Mouse (Mus musculus): ENCODE measurements around the gene Npr1.

Npr1 gene

GRCm38 (mm10) chr3:90437131-90437530 is 28.5 kb downstream of the Npr1 start:
- DNase-seq (ENCODE audit: low spot score in 2 of 2): no peak

GRCm38 (mm10) chr3:90434073-90434730 is 31.5 kb downstream of the Npr1 start:
- no peak for DNase-seq (ENCODE audit: low spot score in 2 of 2)

GRCm38 (mm10) chr3:90433381-90434020 is 32.2 kb downstream of the Npr1 start, which contains the start of gene Ints3:
Ints3 (minus strand) TSS chr3:90433622.
- DNase-seq (ENCODE audit: low spot score in 2 of 2): peak; percentile 99 to 100

GRCm38 (mm10) chr3:90432811-90433219 is 32.9 kb downstream of the Npr1 start:
- DNase-seq (ENCODE audit: low spot score in 2 of 2): peak in 1 of 2 experiments; percentile 36

- DNase-seq (ENCODE audit: low spot score in 2 of 2): no peak
Observed at GRCm38 (mm10) chr3:90432348-90432747, 33.3 kb downstream of the Npr1 start.

- no peak for DNase-seq (ENCODE audit: low spot score in 2 of 2)
Observed at GRCm38 (mm10) chr3:90429576-90429975, 36.1 kb downstream of the Npr1 start.

- no peak for DNase-seq (ENCODE audit: low spot score in 2 of 2)
Observed at GRCm38 (mm10) chr3:90428186-90428585, 37.5 kb downstream of the Npr1 start.

GRCm38 (mm10) chr3:90427574-90427973 is 38.1 kb downstream of the Npr1 start:
- no peak for DNase-seq (ENCODE audit: low spot score in 2 of 2)

- no peak for DNase-seq (ENCODE audit: low spot score in 2 of 2)
Observed at GRCm38 (mm10) chr3:90425499-90425898, 40.2 kb downstream of the Npr1 start.

- no peak for DNase-seq (ENCODE audit: low spot score in 2 of 2)
Observed at GRCm38 (mm10) chr3:90423549-90423948, 42.1 kb downstream of the Npr1 start.

GRCm38 (mm10) chr3:90420696-90421095 is 45.0 kb downstream of the Npr1 start:
- no peak for DNase-seq (ENCODE audit: low spot score in 2 of 2)

GRCm38 (mm10) chr3:90413011-90413396 is 52.7 kb downstream of the Npr1 start:
- no peak for DNase-seq (ENCODE audit: low spot score in 2 of 2)

GRCm38 (mm10) chr3:90412312-90413010 is 53.2 kb downstream of the Npr1 start:
- DNase-seq (ENCODE audit: low spot score in 2 of 2): peak; percentile 35 to 53

GRCm38 (mm10) chr3:90408721-90409120 is 56.9 kb downstream of the Npr1 start:
- DNase-seq (ENCODE audit: low spot score in 2 of 2): no peak

GRCm38 (mm10) chr3:90406414-90406813 is 59.3 kb downstream of the Npr1 start:
- no peak for DNase-seq (ENCODE audit: low spot score in 2 of 2)

- DNase-seq (ENCODE audit: low spot score in 2 of 2): no peak
Observed at GRCm38 (mm10) chr3:90404609-90405008, 61.1 kb downstream of the Npr1 start.

GRCm38 (mm10) chr3:90404121-90404520 is 61.5 kb downstream of the Npr1 start:
- no peak for DNase-seq (ENCODE audit: low spot score in 2 of 2)

GRCm38 (mm10) chr3:90400993-90401392 is 64.7 kb downstream of the Npr1 start:
- DNase-seq (ENCODE audit: low spot score in 2 of 2): no peak
